Mouse (Mus musculus): ENCODE results near the gene Cnih3. TPM values are rescaled to one million over a fixed set of nuclear protein-coding genes. Genes with fewer than 3 reads are reported as not detected.
A peak's percentile ranks its signal among the peaks of the same experiment; 100 is the strongest.

Cnih3 gene
- polyA plus RNA-seq, 1 experiment from 2014 or later, result 1.6 TPM

DNA sequence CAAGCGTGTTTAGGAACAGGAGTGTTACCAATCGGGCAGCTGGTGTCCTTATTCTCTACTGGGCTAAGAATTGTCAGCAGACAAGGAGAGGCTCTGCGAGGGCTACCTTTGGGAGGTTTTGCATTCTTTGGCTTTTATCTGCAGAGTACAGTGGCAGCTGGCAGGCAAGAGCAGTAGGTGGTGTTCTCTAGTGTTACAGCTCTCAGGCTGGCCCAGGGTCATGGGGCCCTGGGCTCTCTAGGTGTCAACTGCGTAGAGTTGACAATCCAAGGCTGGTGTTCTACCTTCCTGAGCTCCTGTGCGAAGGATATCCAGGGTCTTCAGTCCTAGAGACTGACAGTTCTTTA lies 17.4 kb upstream of the Cnih3 start:
- no peak overlapping the region for H3K9ac ChIP-seq (ENCODE audit: low read depth, low read length)
- H3K4me3 ChIP-seq (ENCODE audit: low read depth, low read length), result no peak overlapping the region
- no peaks in the 10 kb centered on the region for H3K4me1 ChIP-seq (ENCODE audit: control insufficient read depth, insufficient read depth, low read length)
- H3K36me3 ChIP-seq (ENCODE audit: control insufficient read depth, insufficient read depth, low read length), result no peaks in the 10 kb centered on the region
- H3K27me3 ChIP-seq (replicated peaks; ENCODE audit: control insufficient read depth, insufficient read depth, low read length), result no peaks in the 10 kb centered on the region
- H3K27ac ChIP-seq (replicated peaks; ENCODE audit: low read depth, low read length), result no peak overlapping the region
- peaks cover 5% of the 10 kb centered on the region; the same call in 1 of the 2 replicates for H3K9me3 ChIP-seq (ENCODE audit: control insufficient read depth, low read length)
- DNase-seq (ENCODE audit: low spot score), result no peak
- no peak overlapping the region for H3K4me2 ChIP-seq (ENCODE audit: low read depth, low read length)
- 80% methylated on average over 5 of the region's 5 CpGs for WGBS
- no peak for ATAC-seq (ENCODE audit: low read depth)

- Histone ChIP-seq H3K27ac (replicated peaks; ENCODE audit: low read depth, low read length) (no peak overlapping the region), H3K4me2 (ENCODE audit: low read depth, low read length) (no peak overlapping the region), H3K4me1 (ENCODE audit: control insufficient read depth, insufficient read depth, low read length) (no peaks in the 10 kb centered on the region), H3K9me3 (ENCODE audit: control insufficient read depth, low read length) (peaks cover 5% of the 10 kb centered on the region; the same call in 1 of the 2 replicates), H3K27me3 (replicated peaks; ENCODE audit: control insufficient read depth, insufficient read depth, low read length) (no peaks in the 10 kb centered on the region), H3K4me3 (ENCODE audit: low read depth, low read length) (no peak overlapping the region), H3K36me3 (ENCODE audit: control insufficient read depth, insufficient read depth, low read length) (no peaks in the 10 kb centered on the region), H3K9ac (ENCODE audit: low read depth, low read length) (no peak overlapping the region)
- DNase-seq (ENCODE audit: low spot score) (peak; percentile 21), ATAC-seq (ENCODE audit: low read depth) (peak; percentile 41; the same call in 1 of the 2 replicates)
- 73% methylated on average over 4 of the region's 4 CpGs for WGBS
Observed at GRCm38 (mm10) chr1:181335388-181335787, 17.0 kb upstream of the Cnih3 start.

DNA sequence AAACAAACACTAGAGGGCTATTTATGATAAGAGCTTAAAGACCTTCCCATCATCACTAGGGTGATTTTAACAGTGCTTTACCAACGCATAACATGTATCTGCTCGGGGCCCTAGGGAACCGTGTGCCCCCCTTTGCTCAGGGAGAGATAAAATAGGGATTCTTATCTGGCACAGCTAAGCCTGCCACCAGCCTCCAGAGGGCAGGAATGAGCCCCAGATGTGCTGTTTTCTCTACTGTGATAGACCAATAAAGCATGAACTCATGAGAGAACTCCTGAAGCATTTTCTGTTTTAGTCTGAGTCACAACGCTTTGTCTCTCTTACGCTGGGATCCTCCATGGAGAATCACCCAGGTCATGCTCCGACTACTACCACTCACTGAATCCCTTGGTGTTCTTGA lies 15.6 kb upstream of the Cnih3 start:
- no peak overlapping the region for H3K9ac ChIP-seq (ENCODE audit: low read depth, low read length)
- ATAC-seq (ENCODE audit: low read depth), result no peak
- no peak overlapping the region for H3K4me3 ChIP-seq (ENCODE audit: low read depth, low read length)
- H3K27me3 ChIP-seq (replicated peaks; ENCODE audit: control insufficient read depth, insufficient read depth, low read length), result no peaks in the 10 kb centered on the region
- no peak overlapping the region for H3K4me2 ChIP-seq (ENCODE audit: low read depth, low read length)
- no peaks in the 10 kb centered on the region for H3K4me1 ChIP-seq (ENCODE audit: control insufficient read depth, insufficient read depth, low read length)
- no peaks in the 10 kb centered on the region for H3K36me3 ChIP-seq (ENCODE audit: control insufficient read depth, insufficient read depth, low read length)
- WGBS, result 88% methylated on average over 6 of the region's 6 CpGs
- DNase-seq (ENCODE audit: low spot score), result no peak
- peaks cover 5% of the 10 kb centered on the region; the same call in 1 of the 2 replicates for H3K9me3 ChIP-seq (ENCODE audit: control insufficient read depth, low read length)
- H3K27ac ChIP-seq (replicated peaks; ENCODE audit: low read depth, low read length), result no peak overlapping the region

DNA sequence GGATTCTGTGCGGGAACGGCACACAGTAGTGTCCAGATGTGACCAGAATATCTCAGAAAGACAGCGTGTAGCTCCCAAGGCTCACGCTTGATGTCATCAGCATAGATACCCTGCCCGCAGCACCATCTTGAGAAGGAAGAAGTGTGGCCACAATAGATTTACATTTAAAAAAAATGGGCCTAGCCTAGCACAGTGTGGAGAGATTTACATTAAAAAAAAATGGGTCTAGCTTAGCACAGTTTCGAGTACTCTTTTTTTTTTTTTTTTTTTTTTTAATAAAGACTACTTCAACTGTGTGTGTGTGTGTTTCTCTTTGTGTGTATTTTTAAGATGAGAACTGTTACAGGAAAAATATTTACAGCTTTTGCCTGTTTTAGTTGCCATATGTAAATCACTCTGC lies 13.3 kb upstream of the Cnih3 start:
- WGBS, result 94% methylated on average over 6 of the region's 6 CpGs
- H3K4me2 ChIP-seq (ENCODE audit: low read depth, low read length), result no peak overlapping the region
- H3K9me3 ChIP-seq (ENCODE audit: control insufficient read depth, low read length), result no peaks in the 10 kb centered on the region
- no peaks in the 10 kb centered on the region for H3K27me3 ChIP-seq (replicated peaks; ENCODE audit: control insufficient read depth, insufficient read depth, low read length)
- no peak for ATAC-seq (ENCODE audit: low read depth)
- no peaks in the 10 kb centered on the region for H3K36me3 ChIP-seq (ENCODE audit: control insufficient read depth, insufficient read depth, low read length)
- H3K9ac ChIP-seq (ENCODE audit: low read depth, low read length), result no peak overlapping the region
- H3K4me3 ChIP-seq (ENCODE audit: low read depth, low read length), result no peak overlapping the region
- H3K4me1 ChIP-seq (ENCODE audit: control insufficient read depth, insufficient read depth, low read length), result no peaks in the 10 kb centered on the region
- no peak overlapping the region for H3K27ac ChIP-seq (replicated peaks; ENCODE audit: low read depth, low read length)
- no peak for DNase-seq (ENCODE audit: low spot score)

GRCm38 (mm10) chr1:181345547-181345946 lies 6.9 kb upstream of the Cnih3 start:
- no peaks in the 10 kb centered on the region for H3K9me3 ChIP-seq (ENCODE audit: control insufficient read depth, low read length)
- H3K4me2 ChIP-seq (ENCODE audit: low read depth, low read length), result no peak overlapping the region
- no peak overlapping the region for H3K4me3 ChIP-seq (ENCODE audit: low read depth, low read length)
- 0 out of 2 replicates have a peak, but pooled peaks cover 3% of the 10 kb centered on the region for H3K27me3 ChIP-seq (replicated peaks; ENCODE audit: control insufficient read depth, insufficient read depth, low read length)
- 37% methylated on average over 15 of the region's 15 CpGs for WGBS
- no peaks in the 10 kb centered on the region for H3K4me1 ChIP-seq (ENCODE audit: control insufficient read depth, insufficient read depth, low read length)
- H3K36me3 ChIP-seq (ENCODE audit: control insufficient read depth, insufficient read depth, low read length), result no peaks in the 10 kb centered on the region
- no peak overlapping the region for H3K27ac ChIP-seq (replicated peaks; ENCODE audit: low read depth, low read length)
- ATAC-seq (ENCODE audit: low read depth) (no peak), DNase-seq (ENCODE audit: low spot score) (peak; percentile 42)
- H3K9ac ChIP-seq (ENCODE audit: low read depth, low read length), result no peak overlapping the region

- H3K4me3 ChIP-seq (ENCODE audit: low read depth, low read length), result peak overlapping the region; percentile 58
- peaks cover 8% of the 10 kb centered on the region; the same call in 1 of the 2 replicates for H3K4me1 ChIP-seq (ENCODE audit: control insufficient read depth, insufficient read depth, low read length)
- no peaks in the 10 kb centered on the region for H3K9me3 ChIP-seq (ENCODE audit: control insufficient read depth, low read length)
- ATAC-seq (ENCODE audit: low read depth) (no peak), DNase-seq (ENCODE audit: low spot score) (no peak)
- no peaks in the 10 kb centered on the region for H3K36me3 ChIP-seq (ENCODE audit: control insufficient read depth, insufficient read depth, low read length)
- H3K27me3 ChIP-seq (replicated peaks; ENCODE audit: control insufficient read depth, insufficient read depth, low read length), result peaks cover 50% of the 10 kb centered on the region
- 8% methylated on average over 3 of the region's 3 CpGs for WGBS
- no peak overlapping the region for H3K27ac ChIP-seq (replicated peaks; ENCODE audit: low read depth, low read length)
- peak overlapping the region; percentile 64 for H3K9ac ChIP-seq (ENCODE audit: low read depth, low read length)
- peak overlapping the region; percentile 99 for H3K4me2 ChIP-seq (ENCODE audit: low read depth, low read length)
Observed at GRCm38 (mm10) chr1:181352043-181352366, 423 bp upstream of the Cnih3 start.

GRCm38 (mm10) chr1:181353200-181354097 lies 1.0 kb downstream of the Cnih3 start:
- no peak for DNase-seq (ENCODE audit: low spot score)
- peaks cover 50% of the 10 kb centered on the region for H3K27me3 ChIP-seq (replicated peaks; ENCODE audit: control insufficient read depth, insufficient read depth, low read length)
- H3K9ac ChIP-seq (ENCODE audit: low read depth, low read length), result peak overlapping the region; percentile 64

DNA sequence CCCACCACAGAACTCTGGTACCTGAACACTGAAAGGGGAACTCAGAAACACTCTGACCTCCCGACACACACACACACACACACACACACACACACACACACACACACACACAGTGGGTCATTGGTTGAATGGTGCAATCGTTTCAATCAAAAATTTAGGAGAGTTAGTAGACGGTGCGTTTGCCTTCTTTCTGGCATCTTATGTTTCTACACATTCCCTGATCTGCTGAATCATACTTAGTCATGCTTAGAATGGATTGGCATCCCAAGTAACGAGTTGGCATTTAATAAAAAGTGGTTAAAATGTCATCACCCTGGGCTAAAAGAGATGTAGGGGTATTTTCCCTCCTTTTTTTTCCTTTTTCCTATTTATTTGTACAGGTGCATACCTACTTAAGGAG lies 3.3 kb downstream of the Cnih3 start:
- Histone ChIP-seq H3K27me3 (replicated peaks; ENCODE audit: control insufficient read depth, insufficient read depth, low read length) (peaks cover 45% of the 10 kb centered on the region), H3K27ac (replicated peaks; ENCODE audit: low read depth, low read length) (no peak overlapping the region), H3K4me2 (ENCODE audit: low read depth, low read length) (no peak overlapping the region), H3K9me3 (ENCODE audit: control insufficient read depth, low read length) (0 out of 2 replicates have a peak, but pooled peaks cover 3% of the 10 kb centered on the region), H3K4me3 (ENCODE audit: low read depth, low read length) (no peak overlapping the region), H3K4me1 (ENCODE audit: control insufficient read depth, insufficient read depth, low read length) (peaks cover 8% of the 10 kb centered on the region; the same call in 1 of the 2 replicates), H3K9ac (ENCODE audit: low read depth, low read length) (no peak overlapping the region), H3K36me3 (ENCODE audit: control insufficient read depth, insufficient read depth, low read length) (no peaks in the 10 kb centered on the region)
- DNase-seq (ENCODE audit: low spot score) (no peak), ATAC-seq (ENCODE audit: low read depth) (no peak)
- whole genome bisulfite sequencing, result 80% methylated on average over 4 of the region's 5 CpGs

More at GRCm38 (mm10) chr1:181353200-181354097, 1.0 kb downstream of the Cnih3 start:
- peak overlapping the region; percentile 99 for H3K4me2 ChIP-seq (ENCODE audit: low read depth, low read length)
- peak; percentile 39 for ATAC-seq (ENCODE audit: low read depth)
- no peaks in the 10 kb centered on the region for H3K36me3 ChIP-seq (ENCODE audit: control insufficient read depth, insufficient read depth, low read length)
- peak overlapping the region; percentile 58 for H3K4me3 ChIP-seq (ENCODE audit: low read depth, low read length)
- no peak overlapping the region for H3K27ac ChIP-seq (replicated peaks; ENCODE audit: low read depth, low read length)
- peaks cover 8% of the 10 kb centered on the region; the same call in 1 of the 2 replicates for H3K4me1 ChIP-seq (ENCODE audit: control insufficient read depth, insufficient read depth, low read length)
- WGBS, result 3% methylated on average over 31 of the region's 33 CpGs
- no peaks in the 10 kb centered on the region for H3K9me3 ChIP-seq (ENCODE audit: control insufficient read depth, low read length)

GRCm38 (mm10) chr1:181357870-181358269 lies 5.4 kb downstream of the Cnih3 start:
- H3K4me2 ChIP-seq (ENCODE audit: low read depth, low read length), result no peak overlapping the region
- 26% methylated on average over 2 of the region's 2 CpGs for WGBS
- H3K27ac ChIP-seq (replicated peaks; ENCODE audit: low read depth, low read length), result no peak overlapping the region
- H3K27me3 ChIP-seq (replicated peaks; ENCODE audit: control insufficient read depth, insufficient read depth, low read length), result peaks cover 24% of the 10 kb centered on the region
- H3K4me3 ChIP-seq (ENCODE audit: low read depth, low read length), result no peak overlapping the region
- 0 out of 2 replicates have a peak, but pooled peaks cover 3% of the 10 kb centered on the region for H3K9me3 ChIP-seq (ENCODE audit: control insufficient read depth, low read length)
- H3K9ac ChIP-seq (ENCODE audit: low read depth, low read length), result no peak overlapping the region
- DNase-seq (ENCODE audit: low spot score) (no peak), ATAC-seq (ENCODE audit: low read depth) (no peak)
- peaks cover 4% of the 10 kb centered on the region; the same call in 1 of the 2 replicates for H3K4me1 ChIP-seq (ENCODE audit: control insufficient read depth, insufficient read depth, low read length)
- H3K36me3 ChIP-seq (ENCODE audit: control insufficient read depth, insufficient read depth, low read length), result no peaks in the 10 kb centered on the region
